Mouse (Mus musculus): ENCODE data around the gene Gm21854.
"Not testable (repeated sequence)": the region's sequence is repeated elsewhere in the genome, so short reads cannot be mapped to it uniquely, and the experiment has no call there.

Gm21854 gene

GRCm38 (mm10) chrY:5656686-5657085, at the start of gene Gm21854:
Gene Gm21854 (plus strand): TSS chrY:5656986.
- DNase-seq (ENCODE audit: low read depth in 2 of 2, low spot score in 2 of 2), result not testable (repeated sequence)

All from CD8-positive naive resting alpha-beta T cell, adult 2 months (primary cell).